Mouse (Mus musculus) hindlimb bud, embryonic 11.5 days (tissue): ENCODE data around the gene Rnf152.

Source experiments
- DNase-seq: peaks from one replicate; pipeline ENCODE4 v3.0.0-alpha.2; 2012; ENCODE audit warnings: low read depth, low spot score; ENCODE audit errors: extremely low spot score

Gene Rnf152

DNA sequence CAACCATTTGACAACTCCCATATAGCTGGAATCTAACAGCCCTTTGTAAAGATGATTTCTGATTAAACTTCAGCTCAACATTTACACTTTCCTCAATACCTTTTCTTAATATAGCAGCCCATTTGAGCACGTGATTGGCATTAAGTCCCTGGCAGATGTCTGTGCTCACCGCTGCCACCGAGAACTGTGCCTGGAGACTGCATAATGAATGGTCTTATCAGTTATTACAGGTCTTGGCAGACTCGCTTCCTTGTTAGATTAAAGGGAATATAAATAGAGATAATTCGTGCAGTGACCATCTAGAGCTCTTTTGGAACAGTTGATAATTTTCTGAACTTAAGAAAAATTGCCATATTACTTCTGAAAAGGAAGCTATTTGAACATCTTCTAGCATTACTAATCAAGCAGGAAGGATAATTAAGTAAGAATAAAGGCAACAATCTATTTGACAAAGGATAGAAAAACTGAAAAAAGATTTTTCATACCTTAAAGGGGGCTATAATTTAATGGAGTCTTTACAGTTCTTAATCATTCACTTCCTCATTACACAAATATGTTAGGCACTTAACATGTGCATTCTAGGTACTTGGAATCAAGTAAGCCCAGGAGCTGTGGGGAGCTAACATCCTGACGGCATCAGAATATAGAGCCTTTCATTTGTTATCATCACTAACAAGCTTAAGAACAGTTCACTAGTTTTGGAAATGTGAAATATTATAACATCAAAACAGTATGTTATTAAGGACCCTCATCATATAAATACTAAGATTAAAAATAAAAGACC, 113.0 kb downstream of the Rnf152 start:
- no peak for DNase-seq

DNA sequence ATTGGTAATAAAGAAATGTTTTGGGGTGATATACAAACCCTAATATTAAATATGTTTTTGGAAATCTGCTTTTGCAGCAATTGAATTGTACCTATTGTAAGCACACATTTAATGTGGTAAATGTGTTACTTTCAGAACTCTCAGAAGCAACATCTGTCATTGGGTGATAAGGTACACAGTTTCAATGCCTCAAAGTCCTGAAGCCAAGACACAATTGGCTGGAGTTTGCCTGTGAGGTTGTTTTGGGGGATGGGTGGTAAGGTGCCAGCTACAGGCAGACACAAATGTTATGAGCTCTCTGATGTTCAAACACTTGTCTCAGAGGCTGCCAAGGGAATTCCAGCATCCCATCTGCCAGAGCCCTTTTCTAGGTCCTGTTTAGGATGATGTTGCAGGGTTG, 116.3 kb downstream of the Rnf152 start:
- DNase-seq = no peak
